In the genomic region with DNA sequence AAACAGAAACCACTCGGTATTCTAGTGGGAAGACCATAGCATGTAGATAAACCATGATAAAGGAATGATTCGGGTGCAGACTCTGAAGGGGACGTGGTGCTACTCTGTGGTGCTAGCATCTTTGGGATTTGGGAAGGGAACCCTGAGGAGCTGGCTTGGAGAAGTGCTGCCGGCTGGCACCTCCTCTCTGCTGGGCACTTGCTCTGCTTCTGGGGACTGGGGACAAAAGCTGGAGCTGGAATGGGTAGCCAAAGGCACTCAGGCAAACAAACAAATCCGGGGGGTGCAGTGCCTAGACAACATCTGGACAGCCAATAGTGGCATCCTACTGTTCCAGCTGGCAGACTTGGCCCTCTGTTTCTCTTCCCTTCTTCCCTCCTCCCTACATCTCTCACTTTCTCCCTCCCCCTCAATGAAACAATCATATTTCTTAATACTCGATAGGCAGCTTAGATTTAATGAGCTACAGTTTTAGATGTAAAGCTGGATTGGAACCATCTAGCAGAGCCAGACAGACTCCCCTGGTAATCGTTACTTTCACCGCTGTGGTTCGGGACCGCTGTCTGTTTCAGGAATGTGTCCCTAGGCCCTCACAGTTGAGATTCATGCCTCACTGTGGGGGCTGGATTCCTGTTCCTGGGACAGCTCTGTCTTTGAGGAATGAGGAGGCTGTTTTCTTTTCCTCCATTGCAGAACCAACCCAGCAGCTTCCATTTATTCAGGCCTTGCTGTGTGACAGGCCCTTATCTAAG, we compare ENCODE assay signal across 28 mouse cellular contexts.
DNase-seq lines count a peak whose midpoint lies in the region; ATAC-seq lines count a peak whose summit lies in the region.
"Had no signal": no experiment of that assay in that cellular context is flagged by ENCODE, and none has a peak within 500 bp of the region (broad histone marks: within the 10 kb centered on the region; RNA-seq: fewer than 3 reads in every experiment).

No protein-coding gene starts in this region.

- no peaks in the 10 kb centered on the region for H3K36me3 ChIP-seq in hindbrain, embryonic 16.5 days (ENCODE audit: control insufficient read depth, insufficient read depth, low read length)
- no peaks in the 10 kb centered on the region for H3K36me3 ChIP-seq in hindbrain, embryonic 12.5 days
- H3K36me3 ChIP-seq: forebrain, embryonic 10.5 days; heart, embryonic 12.5 days; limb, embryonic 15.5 days; midbrain, embryonic 13.5 days; neural tube, embryonic 12.5 days; stomach, embryonic 15.5 days had no signal

- H3K9ac ChIP-seq in hindbrain, embryonic 16.5 days (ENCODE audit: low read depth, low read length) = no peak overlapping the region
- no peak overlapping the region for H3K9ac ChIP-seq in hindbrain, embryonic 12.5 days
- H3K9ac ChIP-seq: forebrain, postnatal 0 days; heart, embryonic 12.5 days; limb, embryonic 15.5 days; liver, embryonic 14.5 days; lung, embryonic 14.5 days; midbrain, embryonic 13.5 days; neural tube, embryonic 12.5 days; stomach, embryonic 15.5 days had no signal

- WGBS in hindbrain, embryonic 16.5 days = 64% methylated on average over 10 of the region's 10 CpGs
- 81% methylated on average over 10 of the region's 10 CpGs for WGBS in hindbrain, embryonic 12.5 days

- no peak for DNase-seq in cerebellum, adult 11 months
- peak; percentile 24 to 25 for DNase-seq in cerebellum, adult 18-20 months
- DNase-seq in cerebellum, postnatal 14 days = peak; percentile 32 to 42
- DNase-seq in gastrocnemius, postnatal 4 days (ENCODE audit: low spot score in 2 of 2) = no peak
- DNase-seq in MN1 (ENCODE audit: low spot score) = no peak
- DNase-seq: adrenal gland, postnatal 25 days; forebrain, postnatal 0 days; gastrocnemius, adult 2 months; heart, postnatal 10 days; kidney, adult 9 months; kidney, postnatal 36 days; layer of hippocampus, adult 9-11 months; lung, embryonic 14.5 days; right cerebral cortex, adult 18-20 months; thymus, adult 18-20 months; thymus, postnatal 36 days had no signal

- H3K27ac ChIP-seq in hindbrain, embryonic 16.5 days (ENCODE audit: low read depth, low read length) = no peak overlapping the region
- H3K27ac ChIP-seq in hindbrain, embryonic 12.5 days = no peak overlapping the region
- H3K27ac ChIP-seq: forebrain, embryonic 10.5 days; gastrocnemius, adult 2 months; hindbrain, postnatal 0 days; limb, embryonic 15.5 days; liver, embryonic 14.5 days; midbrain, embryonic 13.5 days; neural tube, embryonic 12.5 days; stomach, embryonic 15.5 days had no signal

- H3K27me3 ChIP-seq in hindbrain, embryonic 16.5 days (replicated peaks; ENCODE audit: control insufficient read depth, insufficient read depth, low read length) = no peaks in the 10 kb centered on the region
- no peaks in the 10 kb centered on the region for H3K27me3 ChIP-seq in hindbrain, embryonic 12.5 days
- H3K27me3 ChIP-seq: heart, embryonic 12.5 days; limb, embryonic 15.5 days; midbrain, embryonic 13.5 days; neural tube, embryonic 12.5 days; stomach, embryonic 15.5 days had no signal

- no peaks in the 10 kb centered on the region for H3K9me3 ChIP-seq in hindbrain, embryonic 16.5 days (ENCODE audit: control insufficient read depth, low read length)
- H3K9me3 ChIP-seq in hindbrain, embryonic 12.5 days (replicated peaks) = peaks cover 5% of the 10 kb centered on the region; the same call in 1 of the 2 replicates
- H3K9me3 ChIP-seq: limb, embryonic 15.5 days; neural tube, embryonic 12.5 days; stomach, embryonic 15.5 days had no signal

- H3K4me2 ChIP-seq in hindbrain, embryonic 16.5 days (ENCODE audit: low read length) = no peak overlapping the region
- H3K4me2 ChIP-seq in hindbrain, embryonic 12.5 days (replicated peaks) = no peak overlapping the region
- H3K4me2 ChIP-seq: heart, embryonic 12.5 days; limb, embryonic 15.5 days; lung, embryonic 14.5 days; midbrain, embryonic 13.5 days; neural tube, embryonic 12.5 days; stomach, embryonic 15.5 days had no signal

- 0 out of 2 replicates have a peak, but pooled peaks have one; percentile 8 for ATAC-seq in cerebellum, adult (ENCODE audit: insufficient number of reproducible peaks, low FRiP score, low TSS enrichment)
- peak; percentile 37 for ATAC-seq in hindbrain, embryonic 16.5 days
- ATAC-seq in hindbrain, embryonic 12.5 days (ENCODE audit: low FRiP score) = no peak
- ATAC-seq: forebrain, postnatal 0 days; intestine, embryonic 16.5 days; midbrain, embryonic 13.5 days had no signal

- H3K4me1 ChIP-seq in hindbrain, embryonic 16.5 days (ENCODE audit: control insufficient read depth, insufficient read depth, low read depth, low read length) = no peaks in the 10 kb centered on the region
- no peaks in the 10 kb centered on the region for H3K4me1 ChIP-seq in hindbrain, embryonic 12.5 days
- H3K4me1 ChIP-seq: forebrain, embryonic 10.5 days; heart, embryonic 12.5 days; midbrain, embryonic 13.5 days; neural tube, embryonic 12.5 days; stomach, embryonic 15.5 days had no signal

- H3K4me3 ChIP-seq in hindbrain, embryonic 16.5 days (ENCODE audit: low read length) = no peak overlapping the region
- H3K4me3 ChIP-seq in hindbrain, embryonic 12.5 days = no peak overlapping the region
- H3K4me3 ChIP-seq: forebrain, embryonic 10.5 days; gastrocnemius, adult 2 months; heart, embryonic 12.5 days; limb, embryonic 15.5 days; midbrain, embryonic 13.5 days; neural tube, embryonic 12.5 days; stomach, embryonic 15.5 days had no signal

Comparison
In these comparisons a context has a peak if more than half of its experiments do, and no peak if none do; other contexts are left out.
1. DNase-seq: peak in cerebellum, adult 18-20 months (2 of 2) and cerebellum, postnatal 14 days (2 of 2); none in cerebellum, adult 11 months (single experiment), gastrocnemius, postnatal 4 days (0 of 2) and MN1 (single experiment).